Mouse (Mus musculus) embryonic fibroblast, embryonic 13.5 days (primary cell): ENCODE measurements at regions not wholly inside any gene's neighbourhood (a gene's known extent, or its start where the extent isn't known, plus 50 kb on each side); places are given as distances from the start of the nearest gene placed in this dataset.

Experiments used
- H3K27ac ChIP-seq: 2 replicates; pipeline ENCODE4 v1.5.1; 2012; ENCODE audit warnings: low read length, control low read depth, inconsistent platforms; ENCODE audit not compliant: insufficient read depth
- H3K4me1 ChIP-seq: 2 replicates; pipeline ENCODE4 v1.6.1; 2011; ENCODE audit warnings: low read length; ENCODE audit not compliant: control insufficient read depth, insufficient read depth
- H3K4me3 ChIP-seq: 2 replicates; pipeline ENCODE4 v1.5.1; 2011; ENCODE audit warnings: mild to moderate bottlenecking, control low read depth, low read length; ENCODE audit not compliant: insufficient read depth
- CTCF ChIP-seq: IDR thresholded peaks from 2 replicates; pipeline ENCODE4 v1.5.1; 2011; ENCODE audit warnings: mild to moderate bottlenecking, control low read depth, low read length, moderate library complexity, borderline replicate concordance; ENCODE audit not compliant: insufficient read depth
- POLR2A ChIP-seq: IDR thresholded peaks from 2 replicates; pipeline ENCODE4 v1.6.1; 2011; ENCODE audit warnings: low read depth, mild to moderate bottlenecking, control low read depth, low read length, moderate library complexity

DNA sequence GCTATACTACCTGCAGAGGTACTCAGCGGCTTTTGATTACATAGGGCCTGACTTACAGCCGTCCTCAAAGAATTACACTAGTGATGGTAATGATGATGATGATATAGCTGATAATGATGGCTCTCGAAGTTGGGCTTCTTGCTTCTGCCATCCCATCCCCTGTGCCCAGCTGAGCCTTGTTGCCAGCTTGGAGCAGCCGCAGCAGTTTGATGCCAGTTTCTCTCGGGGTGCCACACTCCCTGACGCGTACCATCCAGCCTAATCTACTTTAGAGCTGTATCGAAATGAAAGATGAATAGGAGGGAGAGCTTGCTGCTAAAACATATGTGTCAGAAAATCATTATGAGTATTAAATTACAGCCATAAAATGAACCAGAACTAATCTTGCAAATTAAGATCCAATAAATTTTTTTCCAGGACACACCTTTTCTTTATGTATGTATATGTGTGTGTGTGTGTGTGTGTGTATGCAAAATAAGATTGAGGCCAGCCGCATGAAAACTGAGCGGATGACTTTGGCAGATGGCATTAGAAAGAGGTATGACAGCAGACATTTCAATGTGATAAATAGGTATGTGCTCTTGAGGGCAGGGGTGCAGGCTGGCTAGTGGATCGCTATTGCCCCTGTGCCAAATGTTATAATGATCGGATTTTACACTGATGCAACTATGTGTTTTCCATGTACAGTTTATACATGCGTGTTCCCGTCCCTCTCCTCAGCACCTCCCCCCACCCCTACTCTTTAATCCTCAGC, 443.3 kb downstream of the Cd83 start:
- H3K4me3 ChIP-seq = no peak overlapping the region
- peaks cover 10% of the 10 kb centered on the region; the same call in 1 of the 2 replicates for H3K4me1 ChIP-seq

GRCm38 (mm10) chr13:44228540-44229135, 444.1 kb downstream of the Cd83 start:
- no peak overlapping the region; the same call in 1 of the 2 replicates for H3K4me3 ChIP-seq
- peaks cover 10% of the 10 kb centered on the region; the same call in 1 of the 2 replicates for H3K4me1 ChIP-seq
- no peak overlapping the region for H3K27ac ChIP-seq
- no peak for TF ChIP-seq CTCF
- no peak for TF ChIP-seq POLR2A

More for the DNA sequence above, 443.3 kb downstream of the Cd83 start:
- H3K27ac ChIP-seq = no peak overlapping the region
- TF ChIP-seq CTCF (no peak), POLR2A (no peak)

DNA sequence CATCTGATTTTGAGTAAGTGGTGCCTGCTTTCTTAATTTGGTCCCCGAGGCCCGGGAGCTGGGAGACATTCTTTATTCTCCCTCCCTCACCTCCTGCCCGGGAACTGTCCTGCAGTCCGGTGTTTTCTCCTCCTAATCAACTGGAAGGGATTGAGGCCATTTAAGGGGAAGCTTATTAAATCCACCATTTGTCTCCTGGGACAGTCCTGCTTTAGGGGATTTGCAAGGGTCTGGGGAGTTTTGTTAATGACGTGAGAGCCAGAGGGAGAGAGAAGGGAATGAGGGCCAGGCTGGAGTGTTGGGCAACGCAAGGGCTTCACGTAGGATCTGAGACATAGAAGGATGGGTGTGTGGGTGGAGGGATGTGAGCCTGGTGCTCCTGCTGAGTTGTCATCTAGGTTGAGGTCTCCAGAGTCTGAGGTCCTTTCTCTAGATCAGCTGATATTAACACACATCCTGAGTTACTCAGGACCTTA, 444.6 kb downstream of the Cd83 start:
- TF ChIP-seq CTCF (no peak), POLR2A (no peak)
- Histone ChIP-seq H3K4me1 (peaks cover 10% of the 10 kb centered on the region; the same call in 1 of the 2 replicates), H3K4me3 (no peak overlapping the region), H3K27ac (no peak overlapping the region)

DNA sequence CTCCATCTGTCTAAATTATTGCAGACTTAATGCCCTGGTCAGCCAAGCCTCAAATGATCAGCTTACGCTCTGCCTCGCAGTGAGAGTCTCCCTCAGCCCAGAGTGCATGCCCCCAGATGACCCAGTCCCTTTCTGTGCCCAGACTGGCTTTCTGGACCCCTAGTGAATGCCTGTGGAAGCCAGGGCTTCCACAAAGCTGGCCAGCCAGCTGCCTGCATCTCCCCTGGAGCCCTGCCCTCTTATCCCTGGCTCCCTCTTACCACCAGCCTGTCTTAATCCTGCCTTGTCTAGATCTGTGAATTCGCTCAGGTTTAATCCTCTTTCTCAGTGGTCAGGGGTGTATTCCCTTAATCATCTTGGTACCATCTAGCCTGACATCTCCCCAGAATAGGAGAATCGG, 446.8 kb downstream of the Cd83 start:
- H3K27ac ChIP-seq = no peak overlapping the region

DNA sequence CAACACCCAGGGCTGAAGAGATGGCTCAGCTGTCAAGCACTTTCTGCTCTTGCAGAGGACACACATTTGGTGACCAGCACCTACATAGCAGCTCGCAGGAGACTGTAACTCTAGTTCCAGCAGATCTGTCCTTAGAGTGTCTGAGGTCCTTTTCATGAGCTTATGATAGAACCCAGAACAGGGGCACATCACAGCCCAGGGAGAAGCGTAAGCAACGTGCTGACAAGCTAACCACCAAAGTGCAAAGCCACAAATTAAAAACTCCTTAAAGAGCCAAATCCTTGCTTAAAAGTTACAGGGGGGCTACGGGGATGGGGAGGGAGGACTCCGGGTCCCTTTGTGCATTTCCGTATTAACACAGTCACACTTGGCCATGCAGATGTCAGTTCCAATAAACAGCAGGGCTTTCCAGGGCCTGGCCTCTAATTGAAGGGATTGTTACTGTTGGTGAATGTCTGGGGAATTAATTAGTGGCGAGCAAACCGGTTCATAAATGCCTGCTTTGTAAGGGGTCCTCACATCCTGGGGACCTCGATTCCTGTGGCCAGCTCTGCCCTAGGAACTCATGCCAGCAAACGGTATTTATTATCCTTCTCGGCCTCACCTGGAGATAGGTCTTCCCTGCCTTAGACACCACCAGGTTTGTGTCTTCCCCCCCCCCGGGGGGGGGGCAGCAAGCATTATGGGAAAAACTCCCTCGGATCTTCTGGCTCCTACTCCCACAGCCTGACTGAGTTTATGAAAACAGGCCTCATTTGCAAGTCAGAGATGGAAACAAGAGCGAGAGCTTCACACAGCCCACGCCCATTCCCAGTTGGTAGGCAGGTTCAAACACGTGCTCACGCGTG, 447.5 kb downstream of the Cd83 start:
- Histone ChIP-seq H3K27ac (no peak overlapping the region), H3K4me1 (peaks cover 10% of the 10 kb centered on the region; the same call in 1 of the 2 replicates), H3K4me3 (no peak overlapping the region)
- no peak for TF ChIP-seq CTCF
- TF ChIP-seq POLR2A = no peak

More for the DNA sequence above, 446.8 kb downstream of the Cd83 start:
- Histone ChIP-seq H3K4me1 (peaks cover 10% of the 10 kb centered on the region; the same call in 1 of the 2 replicates), H3K4me3 (no peak overlapping the region)
- no peak for TF ChIP-seq CTCF
- no peak for TF ChIP-seq POLR2A

DNA sequence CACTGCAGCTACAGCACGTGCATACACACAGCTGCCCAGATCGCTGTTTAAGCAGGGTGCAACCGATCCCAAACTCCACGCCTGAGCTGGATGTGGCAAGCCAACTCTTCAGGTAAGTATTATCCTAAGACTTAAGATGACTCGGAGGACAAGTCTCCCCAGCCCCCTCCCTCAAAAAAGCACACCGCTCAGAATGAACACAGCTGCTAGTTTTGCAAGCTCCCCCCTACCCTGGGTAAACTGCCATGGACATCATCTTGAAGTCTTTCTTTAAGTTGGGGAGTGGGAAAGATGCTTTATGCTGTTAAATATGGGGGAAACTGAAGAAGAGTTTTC, 448.1 kb downstream of the Cd83 start:
- H3K27ac ChIP-seq = no peak overlapping the region
- no peak for TF ChIP-seq CTCF
- no peak for TF ChIP-seq POLR2A
- no peak overlapping the region for H3K4me3 ChIP-seq
- peaks cover 10% of the 10 kb centered on the region; the same call in 1 of the 2 replicates for H3K4me1 ChIP-seq

GRCm38 (mm10) chr13:44234241-44234640, 449.7 kb downstream of the Cd83 start:
- TF ChIP-seq POLR2A (no peak), CTCF (no peak)
- Histone ChIP-seq H3K4me1 (0 out of 2 replicates have a peak, but pooled peaks cover 3% of the 10 kb centered on the region), H3K4me3 (no peak overlapping the region), H3K27ac (no peak overlapping the region)

GRCm38 (mm10) chr13:44235236-44235635, 450.7 kb downstream of the Cd83 start:
- TF ChIP-seq POLR2A (no peak), CTCF (no peak)
- Histone ChIP-seq H3K27ac (no peak overlapping the region), H3K4me3 (no peak overlapping the region), H3K4me1 (no peaks in the 10 kb centered on the region)

- H3K4me1 ChIP-seq = no peaks in the 10 kb centered on the region
These were observed 451.4 kb downstream of the Cd83 start for GRCm38 (mm10) chr13:44235941-44236340.

More at GRCm38 (mm10) chr13:44235941-44236340, 451.4 kb downstream of the Cd83 start:
- TF ChIP-seq POLR2A (no peak), CTCF (no peak)
- H3K27ac ChIP-seq = no peak overlapping the region
- no peak overlapping the region for H3K4me3 ChIP-seq
